Mouse (Mus musculus) limb, embryonic 11.5 days (tissue): ENCODE results near the gene Acsm5. TPM values are rescaled to one million over a fixed set of nuclear protein-coding genes. Genes with fewer than 3 reads are reported as not detected.

ENCODE experiments used
- ATAC-seq: fragments of 200-750 bp; cut with Nextera tagmentation; 2 replicates; pipeline ENCODE4 v1.8.0; 2017; ENCODE audit warnings: low read depth; ENCODE audit not compliant: insufficient number of reproducible peaks, low FRiP score, low TSS enrichment
- DNase-seq: peaks from one replicate; pipeline ENCODE4 v3.0.0-alpha.2; 2015; ENCODE audit warnings: low spot score
- H3K27ac ChIP-seq: fragments of 300-500 bp; sonication (generic); replicated peaks from 2 replicates; pipeline ENCODE4 v1.5.1; 2014; ENCODE audit warnings: low read depth, mild to moderate bottlenecking, low read length
- H3K27me3 ChIP-seq: fragments of 300-500 bp; sonication (generic); 2 replicates; pipeline ENCODE4 v1.6.1; 2014; ENCODE audit warnings: mild to moderate bottlenecking, low read length, mixed read lengths; ENCODE audit not compliant: control insufficient read depth, insufficient read depth
- H3K36me3 ChIP-seq: fragments of 300-500 bp; sonication (generic); 2 replicates; pipeline ENCODE4 v1.6.1; 2014; ENCODE audit warnings: mild to moderate bottlenecking, low read length, moderate library complexity, mixed read lengths; ENCODE audit not compliant: control insufficient read depth, insufficient read depth
- H3K4me1 ChIP-seq: fragments of 300-500 bp; sonication (generic); 2 replicates; pipeline ENCODE4 v1.6.1; 2014; ENCODE audit warnings: low read length, mixed read lengths; ENCODE audit not compliant: control insufficient read depth, insufficient read depth
- H3K4me2 ChIP-seq: fragments of 300-500 bp; sonication (generic); 2 replicates; pipeline ENCODE4 v1.6.1; 2014; ENCODE audit warnings: low read depth, mild to moderate bottlenecking, moderate library complexity; ENCODE audit not compliant: severe bottlenecking
- H3K4me3 ChIP-seq: fragments of 300-500 bp; sonication (generic); 2 replicates; pipeline ENCODE4 v1.5.1; 2014; ENCODE audit warnings: low read depth, low read length
- H3K9ac ChIP-seq: fragments of 300-500 bp; sonication (generic); 2 replicates; pipeline ENCODE4 v1.6.1; 2014; ENCODE audit warnings: mild to moderate bottlenecking, low read length
- H3K9me3 ChIP-seq: fragments of 300-500 bp; sonication (generic); 2 replicates; pipeline ENCODE4 v1.6.1; 2016; ENCODE audit warnings: low read length; ENCODE audit not compliant: control insufficient read depth
- WGBS: fragments of 180-500 bp; shearing (Covaris S2); extraction: QIAGEN DNeasy Blood & Tissue Kit; methylation state at CpG from one replicate; pipeline ENCODE4 v1.1.7; 2014; 5-methylcytosine and 5-hydroxymethylcytosine counted together
- polyA plus RNA-seq: library from polyadenylated mRNA; unstranded; fragments of >200 nt; fragmentation: Nextera tagmentation; extraction: Ambion mirVana; gene quantifications from 2 replicates; pipeline ENCODE4 v1.2.1, GENCODE M21; 2014

Gene Acsm5
- polyA plus RNA-seq, 1 experiment from 2014 or later, result not detected

DNA sequence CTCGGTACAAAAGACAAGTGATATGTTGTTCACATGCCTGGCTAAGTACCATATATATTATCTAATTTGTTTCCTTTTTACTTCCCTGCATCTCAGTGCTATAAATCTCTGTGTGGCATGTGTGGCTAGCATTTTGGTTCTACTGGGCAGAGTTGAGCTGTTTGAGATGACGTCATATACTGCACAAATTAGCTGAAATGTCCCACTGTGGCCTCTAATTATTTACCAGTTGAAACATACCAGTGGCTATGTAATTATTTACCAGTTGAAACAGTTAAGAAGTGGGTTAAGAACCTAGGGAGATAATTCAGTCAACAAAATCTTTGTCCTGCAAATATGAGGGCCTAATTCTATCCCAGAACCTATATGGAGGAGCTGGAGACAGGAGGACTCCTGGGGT, 8.3 kb downstream of the Acsm5 start:
- H3K4me3 ChIP-seq, result no peak overlapping the region
- 43% methylated on average over 2 of the region's 2 CpGs for WGBS

DNA sequence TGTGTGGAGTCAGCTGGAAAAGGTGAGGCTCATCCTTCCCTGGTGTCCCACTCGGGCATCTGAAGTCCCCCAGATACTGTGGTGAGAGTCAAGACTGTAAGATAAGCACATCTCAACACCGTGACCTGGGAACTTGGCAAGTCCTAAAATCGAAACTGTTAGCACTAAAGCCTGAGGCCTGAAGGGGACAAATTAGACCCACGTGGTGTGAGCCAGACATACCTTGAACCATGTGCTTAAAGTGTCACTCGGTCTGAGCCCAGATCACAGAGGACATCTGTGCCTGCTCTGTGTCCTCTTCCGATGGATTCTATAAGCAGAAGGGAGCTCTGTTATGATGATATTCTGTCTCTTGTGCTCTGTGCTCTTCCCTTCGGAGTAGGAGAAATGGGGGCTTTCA, 9.4 kb downstream of the Acsm5 start:
- no peaks in the 10 kb centered on the region for H3K4me1 ChIP-seq
- no peak overlapping the region for H3K4me2 ChIP-seq
- H3K9me3 ChIP-seq, result no peaks in the 10 kb centered on the region
- ATAC-seq, result no peak
- no peak overlapping the region for H3K4me3 ChIP-seq
- no peak overlapping the region for H3K27ac ChIP-seq
- no peaks in the 10 kb centered on the region for H3K27me3 ChIP-seq
- no peak overlapping the region for H3K9ac ChIP-seq
- no peak for DNase-seq
- H3K36me3 ChIP-seq, result no peaks in the 10 kb centered on the region
- 59% methylated on average over 7 of the region's 7 CpGs for WGBS

More for the DNA sequence above, 8.3 kb downstream of the Acsm5 start:
- no peaks in the 10 kb centered on the region for H3K36me3 ChIP-seq
- no peaks in the 10 kb centered on the region for H3K9me3 ChIP-seq
- H3K4me2 ChIP-seq, result no peak overlapping the region
- DNase-seq, result no peak
- no peak overlapping the region for H3K27ac ChIP-seq
- no peak overlapping the region for H3K9ac ChIP-seq
- no peaks in the 10 kb centered on the region for H3K4me1 ChIP-seq
- no peaks in the 10 kb centered on the region for H3K27me3 ChIP-seq
- ATAC-seq, result no peak

DNA sequence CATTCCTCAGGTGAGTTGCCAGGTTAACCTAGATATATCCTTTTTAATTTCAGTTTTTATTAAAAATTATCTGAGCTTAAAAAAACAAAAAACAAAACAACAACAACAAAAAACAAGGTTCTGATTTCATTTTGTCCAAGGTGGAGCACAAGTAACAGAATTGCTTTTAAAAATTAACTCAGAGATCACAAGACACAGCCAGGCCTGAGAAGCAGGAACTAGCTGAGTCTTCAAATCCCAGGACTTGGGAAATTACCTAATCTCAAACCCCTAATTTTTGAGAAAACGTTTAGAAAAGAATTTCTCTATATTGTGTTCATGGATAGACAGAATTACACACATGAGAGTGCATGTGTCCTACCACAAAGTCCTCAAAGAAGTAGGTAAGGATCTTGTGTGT, 13.7 kb downstream of the Acsm5 start:
- Histone ChIP-seq H3K4me1 (no peaks in the 10 kb centered on the region), H3K4me2 (no peak overlapping the region), H3K27me3 (no peaks in the 10 kb centered on the region), H3K36me3 (no peaks in the 10 kb centered on the region), H3K4me3 (no peak overlapping the region), H3K9ac (no peak overlapping the region), H3K27ac (no peak overlapping the region), H3K9me3 (no peaks in the 10 kb centered on the region)
- ATAC-seq (no peak), DNase-seq (no peak)
- WGBS, result 67% methylated on average over 1 of the region's 1 CpGs

DNA sequence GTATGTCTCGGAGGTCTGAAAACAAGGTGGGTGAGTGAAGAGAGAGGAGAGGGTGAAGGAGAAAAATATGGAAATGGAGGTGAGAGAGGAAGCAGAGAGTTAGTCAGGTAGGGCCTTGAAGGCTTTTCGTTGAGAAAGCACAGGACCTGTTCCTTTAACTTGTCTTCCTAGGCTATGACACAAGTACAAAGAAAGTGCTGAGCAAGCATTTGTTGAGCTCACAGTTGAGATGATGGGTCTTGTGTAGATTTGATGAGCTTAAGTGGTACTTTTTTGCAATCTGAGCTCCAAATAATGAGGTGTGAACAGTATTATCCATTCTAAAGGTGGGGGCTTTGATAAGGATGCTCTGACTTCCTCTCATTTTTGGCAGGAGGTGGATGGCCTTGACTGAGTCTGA, 15.1 kb downstream of the Acsm5 start:
- DNase-seq (no peak), ATAC-seq (no peak)
- Histone ChIP-seq H3K27ac (no peak overlapping the region), H3K9me3 (no peaks in the 10 kb centered on the region), H3K4me1 (no peaks in the 10 kb centered on the region), H3K4me3 (no peak overlapping the region), H3K36me3 (no peaks in the 10 kb centered on the region), H3K9ac (no peak overlapping the region), H3K4me2 (no peak overlapping the region), H3K27me3 (no peaks in the 10 kb centered on the region)
- 91% methylated on average over 2 of the region's 2 CpGs for WGBS

DNA sequence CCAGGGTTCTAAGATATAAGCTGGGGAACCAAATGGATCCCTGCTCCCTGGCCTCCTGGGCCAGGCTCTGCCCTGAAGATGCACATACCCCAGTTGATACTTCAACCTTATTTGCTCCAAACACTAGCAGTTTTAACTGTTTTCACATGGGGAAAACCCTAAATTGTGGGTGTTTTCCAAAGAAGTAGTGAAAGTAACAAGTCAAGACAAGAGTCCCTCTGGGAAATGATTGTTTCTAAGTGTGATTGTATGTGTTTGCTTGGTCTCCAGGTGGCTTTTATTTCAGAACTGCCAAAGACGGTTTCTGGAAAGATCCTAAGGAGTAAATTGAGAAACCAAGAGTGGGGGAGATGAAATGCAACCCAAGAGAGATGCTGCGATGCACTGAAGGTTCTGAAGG, 23.2 kb downstream of the Acsm5 start:
- DNase-seq (no peak), ATAC-seq (no peak)
- no peaks in the 10 kb centered on the region for H3K27me3 ChIP-seq
- no peaks in the 10 kb centered on the region for H3K9me3 ChIP-seq
- H3K36me3 ChIP-seq, result no peaks in the 10 kb centered on the region
- no peaks in the 10 kb centered on the region for H3K4me1 ChIP-seq
- H3K4me2 ChIP-seq, result no peak overlapping the region
- H3K9ac ChIP-seq, result no peak overlapping the region
- no peak overlapping the region for H3K27ac ChIP-seq
- 74% methylated on average over 2 of the region's 2 CpGs for WGBS
- no peak overlapping the region for H3K4me3 ChIP-seq

DNA sequence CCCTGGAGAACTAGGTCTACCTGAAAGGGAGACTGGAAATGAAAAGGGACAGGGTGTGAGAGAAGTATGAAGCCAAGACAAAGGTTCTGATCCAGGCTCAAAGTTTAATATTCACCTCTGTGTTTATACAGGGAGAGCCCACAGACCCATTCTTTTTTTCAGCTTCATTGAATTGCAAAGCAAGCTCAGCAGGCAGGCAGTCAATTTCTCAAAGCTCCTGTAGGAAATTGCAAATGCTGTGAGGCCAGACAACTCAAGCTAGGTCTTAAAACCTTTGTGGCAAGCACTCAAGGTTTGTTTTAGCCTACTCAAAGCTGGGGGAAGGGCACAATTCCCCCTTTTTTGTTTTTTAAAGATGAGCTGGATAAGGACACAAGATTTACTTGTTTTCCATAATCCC, 26.3 kb downstream of the Acsm5 start:
- Histone ChIP-seq H3K4me3 (no peak overlapping the region), H3K9me3 (no peaks in the 10 kb centered on the region), H3K36me3 (no peaks in the 10 kb centered on the region), H3K9ac (no peak overlapping the region), H3K27me3 (no peaks in the 10 kb centered on the region), H3K27ac (no peak overlapping the region), H3K4me1 (no peaks in the 10 kb centered on the region), H3K4me2 (no peak overlapping the region)
- DNase-seq (no peak), ATAC-seq (no peak)

DNA sequence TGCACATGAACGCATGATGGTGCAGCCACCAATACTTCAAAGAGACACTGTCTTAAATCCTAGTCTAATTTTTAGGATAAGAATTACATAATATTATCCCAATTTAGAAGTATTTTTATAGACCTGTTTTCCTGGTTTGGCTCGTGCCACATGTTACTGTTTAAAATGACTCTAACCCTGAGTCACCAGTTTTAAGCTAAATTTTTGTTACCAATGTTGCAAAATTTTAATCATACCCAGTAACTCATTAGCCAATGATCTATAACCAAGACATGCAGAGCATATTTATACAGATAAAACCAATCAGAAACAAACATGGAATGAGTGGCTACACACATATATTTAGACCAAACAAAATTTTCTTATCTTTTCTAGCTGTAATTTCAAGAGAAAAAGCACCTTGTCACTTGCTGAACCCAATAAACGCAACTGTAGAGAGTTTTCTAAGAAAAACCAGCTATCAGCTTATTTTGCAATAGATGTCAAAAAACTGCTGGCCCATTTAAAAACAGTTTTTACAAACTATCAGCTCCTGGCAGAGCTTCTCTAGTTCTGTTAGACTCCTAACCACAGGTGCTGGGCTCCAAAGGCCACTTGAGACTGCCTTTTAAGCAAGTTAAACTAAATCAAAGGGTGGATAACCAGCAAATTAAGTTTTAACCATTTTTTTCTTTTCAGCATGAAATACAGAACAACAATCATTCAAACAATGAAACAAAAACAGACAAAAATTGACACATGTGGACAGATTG, 31.4 kb downstream of the Acsm5 start:
- WGBS, result 85% methylated on average over 3 of the region's 3 CpGs

DNA sequence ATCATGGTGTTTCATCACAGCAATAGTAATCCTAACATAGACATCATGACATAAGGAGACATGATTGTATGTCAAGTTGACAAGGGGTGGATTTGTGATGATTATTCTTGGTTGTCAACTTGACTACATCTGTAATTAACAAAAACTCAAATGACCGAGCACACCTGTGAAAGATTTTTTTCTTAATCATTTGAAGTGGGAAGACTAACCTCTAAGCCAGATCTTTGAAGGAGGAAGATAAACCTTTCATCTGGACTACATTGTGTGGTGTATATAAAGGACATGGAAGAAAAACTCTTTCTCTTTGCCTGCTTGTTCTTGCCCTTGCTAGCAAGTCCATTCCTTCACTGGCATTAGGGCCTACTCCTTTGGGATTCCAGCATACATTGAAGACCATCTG, 34.8 kb downstream of the Acsm5 start, which contains the start of gene Acsm2:
Acsm2 (plus strand) TSS at position 301 of the 400 bp plus-strand sequence.
- H3K27me3 ChIP-seq, result no peaks in the 10 kb centered on the region
- H3K9ac ChIP-seq, result no peak within 1 kb of the TSS
- H3K27ac ChIP-seq, result no peak within 1 kb of the TSS
- no peaks in the 10 kb centered on the region for H3K9me3 ChIP-seq
- H3K36me3 ChIP-seq, result no peaks in the 10 kb centered on the region
- 84% methylated on average over 1 of the region's 1 CpGs for WGBS
- DNase-seq (no peak), ATAC-seq (no peak)
- H3K4me1 ChIP-seq, result no peaks in the 10 kb centered on the region
- no peak within 1 kb of the TSS for H3K4me3 ChIP-seq
- no peak within 1 kb of the TSS for H3K4me2 ChIP-seq

More for the DNA sequence above, 31.4 kb downstream of the Acsm5 start:
- no peaks in the 10 kb centered on the region for H3K9me3 ChIP-seq
- no peaks in the 10 kb centered on the region for H3K4me1 ChIP-seq
- no peak overlapping the region for H3K4me2 ChIP-seq
- DNase-seq, result no peak
- H3K4me3 ChIP-seq, result no peak overlapping the region
- H3K27ac ChIP-seq, result no peak overlapping the region
- H3K36me3 ChIP-seq, result no peaks in the 10 kb centered on the region
- H3K9ac ChIP-seq, result no peak overlapping the region
- no peak for ATAC-seq
- H3K27me3 ChIP-seq, result no peaks in the 10 kb centered on the region
